Mouse (Mus musculus) heart, embryonic 15.5 days (tissue): Measurements from ENCODE around the gene Calhm3. TPM values are rescaled to one million over a fixed set of nuclear protein-coding genes. Genes with fewer than 3 reads are reported as not detected.

Experiments used
- ATAC-seq: fragments of 200-750 bp; cut with Nextera tagmentation; replicated peaks from 2 replicates; pipeline ENCODE4 v1.8.0; 2017; ENCODE audit warnings: low read depth, moderate TSS enrichment; ENCODE audit not compliant: insufficient number of reproducible peaks, insufficient read depth, low FRiP score
- H3K27ac ChIP-seq: fragments of 300-500 bp; sonication (generic); 2 replicates; pipeline ENCODE4 v1.5.1; 2015; ENCODE audit warnings: mild to moderate bottlenecking, inconsistent platforms
- H3K27me3 ChIP-seq: fragments of 300-500 bp; sonication (generic); 2 replicates; pipeline ENCODE4 v1.6.1; 2015; ENCODE audit warnings: inconsistent platforms
- H3K36me3 ChIP-seq: fragments of 300-500 bp; sonication (generic); 2 replicates; pipeline ENCODE4 v1.6.1; 2015; ENCODE audit warnings: mild to moderate bottlenecking, inconsistent platforms
- H3K4me1 ChIP-seq: fragments of 300-500 bp; sonication (generic); replicated peaks from 2 replicates; pipeline ENCODE4 v1.6.1; 2015; ENCODE audit warnings: inconsistent platforms
- H3K4me2 ChIP-seq: fragments of 300-500 bp; sonication (generic); 2 replicates; pipeline ENCODE4 v1.6.1; 2015; ENCODE audit warnings: inconsistent platforms, mild to moderate bottlenecking, moderate library complexity
- H3K4me3 ChIP-seq: fragments of 300-500 bp; sonication (generic); 2 replicates; pipeline ENCODE4 v1.5.1; 2015; ENCODE audit warnings: mild to moderate bottlenecking, inconsistent platforms
- H3K9ac ChIP-seq: fragments of 300-500 bp; sonication (generic); 2 replicates; pipeline ENCODE4 v1.6.1; 2015; ENCODE audit warnings: mild to moderate bottlenecking, inconsistent platforms
- H3K9me3 ChIP-seq: fragments of 300-500 bp; sonication (generic); replicated peaks from 2 replicates; pipeline ENCODE4 v1.6.1; 2016; ENCODE audit warnings: inconsistent platforms
- WGBS: fragments of 180-500 bp; shearing (Covaris S2); methylation state at CpG from one replicate; pipeline ENCODE4 v1.1.7; 2015; ENCODE audit warnings: mixed read lengths; 5-methylcytosine and 5-hydroxymethylcytosine counted together
- polyA plus RNA-seq: library from polyadenylated mRNA; unstranded; fragments of >200 nt; fragmentation: Nextera tagmentation; extraction: Ambion mirVana; gene quantifications from 2 replicates; pipeline ENCODE4 v1.2.1, GENCODE M21; 2015

Calhm3 gene
- polyA plus RNA-seq, 1 experiment from 2014 or later: not detected

DNA sequence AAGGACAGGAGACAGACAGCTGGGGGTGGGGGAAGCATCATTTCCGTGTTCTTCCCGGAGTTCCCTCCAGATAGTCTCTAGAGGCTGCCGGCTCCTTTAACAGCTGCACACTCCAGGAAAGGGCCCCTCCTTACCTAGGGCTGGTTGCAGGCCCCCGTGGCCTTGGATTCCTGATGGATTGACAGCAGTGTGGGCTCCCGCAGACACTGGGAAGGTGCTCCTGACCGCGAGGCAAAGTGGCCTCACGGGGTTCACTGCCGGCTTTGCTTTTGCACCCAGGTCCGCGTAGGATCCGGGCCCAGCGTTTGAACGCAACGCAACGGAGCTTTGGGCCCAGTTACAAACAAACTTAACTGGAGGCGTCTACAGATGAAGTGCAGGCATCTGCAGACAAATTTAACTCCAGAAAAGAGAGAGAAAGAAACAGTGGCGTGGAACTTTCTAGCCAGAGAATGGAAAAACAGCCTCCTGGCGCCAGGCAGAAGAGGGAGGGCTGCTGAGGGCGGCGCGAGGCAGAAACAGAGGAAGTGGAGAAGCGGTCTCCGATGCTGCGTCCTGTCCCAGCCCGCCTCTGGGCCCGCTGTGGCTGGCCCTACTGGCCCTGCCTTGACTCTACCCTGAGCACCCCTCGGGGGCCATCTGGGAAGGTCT, 19.7 kb downstream of the Calhm3 start, which contains the start of gene Calhm2:
Gene Calhm2 (minus strand): TSS at position 524 of the 651 bp plus-strand sequence.
- Histone ChIP-seq H3K4me3 (peak within 1 kb of the TSS; percentile 55), H3K9me3 (no peaks in the 10 kb centered on the region), H3K27ac (peak within 1 kb of the TSS; percentile 85), H3K36me3 (peaks cover 9% of the 10 kb centered on the region; the same call in 1 of the 2 replicates), H3K9ac (peak within 1 kb of the TSS; percentile 68), H3K27me3 (no peaks in the 10 kb centered on the region), H3K4me1 (peaks cover 31% of the 10 kb centered on the region), H3K4me2 (peak within 1 kb of the TSS; percentile 76)
- 1% methylated on average over 28 of the region's 28 CpGs for WGBS
- ATAC-seq: peak; percentile 83

DNA sequence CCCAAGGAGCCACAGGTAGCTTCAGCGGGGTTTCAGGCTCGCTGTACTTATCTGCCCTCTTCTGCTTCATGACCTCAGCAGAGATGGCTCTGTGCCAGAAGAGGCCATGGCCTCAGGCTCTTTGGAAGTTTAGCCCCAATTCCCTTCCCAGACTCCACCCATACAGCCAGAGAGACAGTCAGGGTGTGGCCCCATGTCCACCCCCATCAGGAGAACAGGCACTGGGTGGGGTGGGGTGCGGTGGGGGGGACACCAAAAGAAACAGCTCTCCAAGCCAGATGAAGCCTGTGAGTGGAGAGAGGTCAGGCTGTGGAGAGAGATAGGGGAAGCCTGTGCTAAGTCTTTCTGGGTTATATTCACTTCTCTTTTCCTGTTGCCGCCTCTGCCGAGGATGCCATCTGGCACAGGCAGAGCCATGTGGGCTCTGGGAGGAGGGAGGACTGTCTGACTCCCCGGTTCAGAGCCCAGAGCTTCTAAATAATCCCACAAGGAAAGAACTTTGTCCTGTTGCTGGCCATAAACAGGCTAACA, 20.4 kb downstream of the Calhm3 start:
- Histone ChIP-seq H3K27ac (peak overlapping the region; percentile 85), H3K9ac (peak overlapping the region; percentile 68), H3K4me1 (peaks cover 31% of the 10 kb centered on the region), H3K4me2 (peak overlapping the region; percentile 76), H3K27me3 (no peaks in the 10 kb centered on the region), H3K36me3 (peaks cover 14% of the 10 kb centered on the region; the same call in 1 of the 2 replicates), H3K9me3 (no peaks in the 10 kb centered on the region), H3K4me3 (peak overlapping the region; percentile 55)
- peak; percentile 20; the same call in 1 of the 2 replicates for ATAC-seq
- 8% methylated on average over 6 of the region's 6 CpGs for WGBS

DNA sequence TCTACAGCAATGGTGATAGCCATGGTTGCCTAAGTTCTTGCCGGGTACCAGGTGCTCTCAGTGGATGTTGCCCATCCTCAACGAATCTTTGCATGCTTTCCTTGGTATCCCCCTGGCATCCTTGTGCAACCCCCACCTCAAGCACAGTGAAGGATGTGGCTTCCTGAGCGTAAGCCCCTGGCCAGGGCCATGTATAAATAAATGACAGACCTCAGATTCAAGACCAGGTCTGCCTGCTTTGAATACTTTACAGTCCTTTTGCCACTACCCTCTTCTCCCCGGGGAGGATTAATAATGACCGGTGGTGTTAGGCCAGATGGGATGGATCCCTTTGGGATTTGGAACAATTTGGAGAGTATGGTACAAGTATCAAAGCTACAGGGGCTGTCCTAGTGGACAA, 21.4 kb downstream of the Calhm3 start:
- H3K4me1 ChIP-seq: peaks cover 31% of the 10 kb centered on the region
- no peaks in the 10 kb centered on the region for H3K27me3 ChIP-seq
- WGBS: 86% methylated on average over 5 of the region's 5 CpGs
- H3K36me3 ChIP-seq: peaks cover 22% of the 10 kb centered on the region; the same call in 1 of the 2 replicates
- ATAC-seq: no peak
- H3K4me2 ChIP-seq: 0 out of 2 replicates have a peak overlapping the region, but pooled peaks have one; percentile 76
- no peak overlapping the region for H3K9ac ChIP-seq
- H3K9me3 ChIP-seq: no peaks in the 10 kb centered on the region
- no peak overlapping the region for H3K4me3 ChIP-seq
- no peak overlapping the region for H3K27ac ChIP-seq

DNA sequence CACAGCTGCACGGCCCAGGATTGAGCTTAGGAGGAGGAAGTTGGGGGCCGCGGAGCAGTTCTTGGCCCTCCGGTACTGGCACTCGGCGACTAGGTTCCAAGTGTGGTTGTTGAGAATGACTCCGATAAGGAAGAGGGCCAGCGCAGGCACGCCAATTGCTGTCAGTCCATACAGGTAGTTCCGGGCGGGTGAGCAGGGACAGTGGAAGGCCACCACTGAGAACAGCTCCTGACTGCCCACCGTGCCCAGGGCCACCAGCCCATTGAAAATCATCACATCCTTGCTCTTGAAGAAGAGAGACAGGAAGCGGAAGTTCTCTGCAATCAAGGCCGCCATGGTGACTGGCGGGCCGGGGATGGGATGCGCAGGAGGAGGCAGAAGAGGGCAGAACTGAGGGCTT, 22.0 kb downstream of the Calhm3 start:
- no peak overlapping the region for H3K4me2 ChIP-seq
- peaks cover 31% of the 10 kb centered on the region for H3K4me1 ChIP-seq
- H3K27ac ChIP-seq: no peak overlapping the region
- no peaks in the 10 kb centered on the region for H3K9me3 ChIP-seq
- H3K27me3 ChIP-seq: no peaks in the 10 kb centered on the region
- no peak for ATAC-seq
- WGBS: 90% methylated on average over 17 of the region's 17 CpGs
- H3K9ac ChIP-seq: no peak overlapping the region
- H3K36me3 ChIP-seq: peaks cover 28% of the 10 kb centered on the region; the same call in 1 of the 2 replicates
- H3K4me3 ChIP-seq: no peak overlapping the region

DNA sequence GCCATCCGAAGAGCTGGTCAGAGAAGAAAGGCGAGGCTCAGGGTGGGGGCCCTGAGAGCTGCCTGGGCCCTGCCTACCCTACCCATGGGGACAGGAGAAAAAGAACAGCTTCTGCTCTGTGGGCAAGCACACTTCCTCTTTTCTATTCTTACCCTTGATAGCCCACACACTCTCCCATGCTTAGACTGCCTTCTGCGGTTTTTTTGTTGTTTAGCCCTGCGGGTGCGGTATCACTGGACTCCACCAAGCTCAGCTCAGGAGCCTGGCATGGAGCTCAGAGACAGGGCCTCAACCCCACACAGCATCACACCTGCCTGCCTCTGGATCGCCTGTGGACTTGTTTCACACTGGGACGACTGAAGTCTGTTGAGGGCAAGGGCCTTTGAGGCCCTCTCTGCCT, 24.4 kb downstream of the Calhm3 start:
- no peak for ATAC-seq
- no peak overlapping the region for H3K27ac ChIP-seq
- no peak overlapping the region for H3K4me3 ChIP-seq
- no peak overlapping the region for H3K9ac ChIP-seq
- 86% methylated on average over 7 of the region's 7 CpGs for WGBS
- peaks cover 52% of the 10 kb centered on the region for H3K36me3 ChIP-seq
- H3K4me2 ChIP-seq: no peak overlapping the region
- no peaks in the 10 kb centered on the region for H3K27me3 ChIP-seq
- peaks cover 23% of the 10 kb centered on the region for H3K4me1 ChIP-seq
- no peaks in the 10 kb centered on the region for H3K9me3 ChIP-seq

DNA sequence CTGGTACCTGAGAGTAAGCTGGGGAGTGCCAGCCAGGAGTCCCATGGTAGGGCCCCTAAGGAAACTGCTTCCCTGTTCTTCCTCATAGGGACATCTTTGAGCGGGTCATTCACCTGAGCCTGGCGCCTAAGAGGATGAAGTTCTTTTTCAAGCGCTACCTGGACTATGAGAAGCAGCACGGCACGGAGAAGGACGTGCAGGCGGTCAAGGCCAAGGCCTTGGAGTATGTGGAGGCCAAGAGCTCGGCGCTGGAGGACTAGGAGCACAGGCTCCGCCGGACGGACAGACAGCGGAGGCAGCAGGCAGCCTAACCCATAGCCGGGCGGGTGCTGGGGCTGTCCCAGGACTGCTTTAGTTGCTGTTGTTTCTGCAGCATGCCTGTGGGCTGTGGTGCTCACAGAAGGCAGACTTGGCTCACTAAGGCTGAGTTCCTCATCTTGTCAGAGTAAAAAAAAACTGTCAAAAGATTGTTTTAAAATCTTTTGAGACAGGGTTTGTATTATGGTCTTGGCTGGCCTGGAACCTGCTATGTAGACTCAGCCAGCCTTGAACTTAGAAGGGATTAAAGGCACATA, 26.9 kb downstream of the Calhm3 start:
- Histone ChIP-seq H3K36me3 (peaks cover 73% of the 10 kb centered on the region), H3K27ac (no peak overlapping the region), H3K4me2 (no peak overlapping the region), H3K4me3 (no peak overlapping the region), H3K9ac (no peak overlapping the region), H3K27me3 (no peaks in the 10 kb centered on the region), H3K4me1 (no peaks in the 10 kb centered on the region), H3K9me3 (no peaks in the 10 kb centered on the region)
- no peak for ATAC-seq
- WGBS: 93% methylated on average over 15 of the region's 15 CpGs

DNA sequence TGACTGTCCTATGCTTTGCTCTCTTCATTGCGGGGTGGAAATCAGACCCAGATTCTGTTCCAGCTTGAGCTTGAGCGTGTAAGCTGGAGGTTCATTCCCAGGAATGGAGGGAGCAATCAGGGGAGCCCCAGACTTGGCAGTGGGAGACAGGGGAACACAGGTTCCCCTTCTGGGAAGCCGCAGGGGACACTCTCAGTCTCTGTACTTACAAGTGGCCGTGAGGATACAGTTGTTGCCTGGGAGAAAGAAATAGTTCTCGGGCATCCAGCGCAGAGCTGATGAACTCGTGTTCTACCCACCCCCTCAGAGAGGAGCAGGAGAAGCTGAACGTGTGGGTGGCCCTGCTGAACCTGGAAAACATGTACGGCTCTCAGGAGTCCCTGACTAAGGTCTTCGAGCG, 28.7 kb downstream of the Calhm3 start:
- 89% methylated on average over 11 of the region's 11 CpGs for WGBS

DNA sequence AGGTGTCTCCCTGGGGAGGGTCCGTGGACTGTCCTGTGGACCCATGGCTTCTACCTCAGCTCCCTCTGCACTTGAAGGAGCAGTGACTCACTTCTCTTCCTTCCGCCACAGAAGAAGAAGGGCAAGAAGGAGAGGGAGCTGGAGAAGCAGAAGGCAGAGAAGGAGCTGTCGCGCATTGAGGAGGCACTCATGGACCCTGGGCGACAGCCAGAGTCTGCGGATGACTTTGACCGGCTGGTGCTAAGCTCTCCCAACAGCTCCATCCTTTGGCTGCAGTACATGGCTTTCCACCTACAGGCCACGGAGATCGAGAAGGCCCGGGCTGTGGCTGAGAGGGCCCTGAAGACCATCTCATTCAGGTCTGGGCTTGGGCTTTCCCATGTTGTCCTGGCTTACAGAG, 29.4 kb downstream of the Calhm3 start:
- Histone ChIP-seq H3K9ac (no peak overlapping the region), H3K27ac (no peak overlapping the region), H3K4me1 (peaks cover 13% of the 10 kb centered on the region), H3K27me3 (no peaks in the 10 kb centered on the region), H3K36me3 (peaks cover 78% of the 10 kb centered on the region), H3K9me3 (no peaks in the 10 kb centered on the region), H3K4me3 (no peak overlapping the region), H3K4me2 (no peak overlapping the region)
- 90% methylated on average over 10 of the region's 10 CpGs for WGBS
- ATAC-seq: no peak

More for the DNA sequence above, 28.7 kb downstream of the Calhm3 start:
- ATAC-seq: no peak
- no peak overlapping the region for H3K4me3 ChIP-seq
- no peak overlapping the region for H3K9ac ChIP-seq
- peaks cover 10% of the 10 kb centered on the region for H3K4me1 ChIP-seq
- H3K27ac ChIP-seq: no peak overlapping the region
- peaks cover 84% of the 10 kb centered on the region for H3K36me3 ChIP-seq
- H3K9me3 ChIP-seq: no peaks in the 10 kb centered on the region
- no peaks in the 10 kb centered on the region for H3K27me3 ChIP-seq
- H3K4me2 ChIP-seq: no peak overlapping the region

DNA sequence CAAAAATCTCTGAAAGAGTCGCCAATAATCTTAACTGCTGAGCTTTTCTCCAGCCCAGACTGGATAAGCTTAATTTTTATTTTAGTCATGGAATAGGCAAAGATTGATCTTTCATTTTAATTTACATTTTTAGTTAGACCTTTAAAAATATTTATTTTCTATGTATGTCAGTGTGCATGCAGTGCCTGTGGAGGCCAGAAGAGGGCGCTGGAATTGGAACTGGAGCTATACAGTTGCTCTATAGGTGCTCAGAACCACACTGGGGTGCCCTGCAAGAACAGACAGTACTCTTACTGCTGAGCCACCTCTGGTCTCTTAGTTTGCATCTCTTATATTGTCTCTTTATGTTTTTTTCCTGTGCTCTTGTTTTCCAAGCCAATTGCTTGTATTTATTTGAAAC, 34.8 kb downstream of the Calhm3 start:
- no peak for ATAC-seq
- H3K4me3 ChIP-seq: no peak overlapping the region
- H3K4me1 ChIP-seq: peaks cover 13% of the 10 kb centered on the region
- no peaks in the 10 kb centered on the region for H3K27me3 ChIP-seq
- no peak overlapping the region for H3K4me2 ChIP-seq
- H3K9me3 ChIP-seq: no peaks in the 10 kb centered on the region
- no peak overlapping the region for H3K9ac ChIP-seq
- H3K36me3 ChIP-seq: peaks cover 47% of the 10 kb centered on the region
- no peak overlapping the region for H3K27ac ChIP-seq
- WGBS: 23% methylated on average over 2 of the region's 2 CpGs

DNA sequence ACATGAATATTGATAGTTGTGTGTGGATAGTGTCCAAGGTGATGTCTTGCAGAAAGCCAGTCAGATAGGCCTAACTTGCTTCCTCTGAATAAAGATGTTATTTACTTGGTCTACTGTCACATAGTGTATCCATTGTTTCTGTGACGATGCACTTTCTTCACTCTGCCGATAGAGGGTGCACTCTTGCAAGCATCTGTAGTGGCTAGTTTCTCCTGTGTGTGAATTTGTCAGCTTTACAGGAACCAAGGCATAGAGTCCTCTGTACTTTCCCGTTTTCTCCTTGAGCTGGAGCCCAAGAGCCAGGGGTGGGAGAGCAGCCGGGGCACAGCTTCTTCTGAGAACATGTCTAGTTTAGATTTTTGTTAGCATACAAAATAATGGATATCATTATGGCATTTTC, 36.5 kb downstream of the Calhm3 start:
- WGBS: 45% methylated on average over 4 of the region's 4 CpGs
- Histone ChIP-seq H3K4me3 (no peak overlapping the region), H3K4me2 (no peak overlapping the region), H3K36me3 (peaks cover 39% of the 10 kb centered on the region), H3K4me1 (peaks cover 16% of the 10 kb centered on the region), H3K9me3 (no peaks in the 10 kb centered on the region), H3K27ac (no peak overlapping the region), H3K9ac (no peak overlapping the region), H3K27me3 (no peaks in the 10 kb centered on the region)
- no peak for ATAC-seq

DNA sequence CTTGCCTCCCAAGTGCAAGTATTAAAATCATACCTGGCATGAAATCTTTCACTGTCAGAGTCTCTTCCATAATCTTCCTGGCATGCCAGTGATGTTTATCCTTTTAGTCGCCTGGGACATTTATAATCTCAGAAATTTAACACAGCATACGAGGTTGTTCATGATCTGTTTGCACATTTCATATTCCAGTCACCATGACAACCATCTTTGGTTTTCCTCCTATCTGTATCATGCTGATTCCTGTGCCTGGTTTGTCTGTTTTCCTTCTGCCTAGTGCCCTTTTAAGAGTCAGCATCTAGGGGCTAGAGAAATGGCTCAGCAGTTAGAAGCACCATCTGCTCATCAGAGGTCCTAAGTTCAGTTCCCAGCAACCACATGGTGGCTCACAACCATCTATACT, 38.9 kb downstream of the Calhm3 start:
- H3K9ac ChIP-seq: no peak overlapping the region
- no peaks in the 10 kb centered on the region for H3K9me3 ChIP-seq
- H3K4me3 ChIP-seq: no peak overlapping the region
- no peak for ATAC-seq
- 0 out of 2 replicates have a peak, but pooled peaks cover 3% of the 10 kb centered on the region for H3K4me1 ChIP-seq
- peaks cover 48% of the 10 kb centered on the region for H3K36me3 ChIP-seq
- H3K27ac ChIP-seq: no peak overlapping the region
- WGBS: 84% methylated on average over 2 of the region's 2 CpGs
- no peaks in the 10 kb centered on the region for H3K27me3 ChIP-seq
- H3K4me2 ChIP-seq: no peak overlapping the region
